Mouse (Mus musculus): Measurements from ENCODE around the gene Ola1.

Gene Ola1

GRCm38 (mm10) chr2:73146111-73146510, 72.6 kb downstream of the Ola1 start:
- DNase-seq (ENCODE audit: low spot score in 2 of 2), result no peak

GRCm38 (mm10) chr2:73143732-73144131, 75.0 kb downstream of the Ola1 start:
- DNase-seq (ENCODE audit: low spot score in 2 of 2), result no peak

- DNase-seq (ENCODE audit: low spot score in 2 of 2), result no peak
These were observed 75.8 kb downstream of the Ola1 start for GRCm38 (mm10) chr2:73142832-73143470.

GRCm38 (mm10) chr2:73132897-73133296, 85.8 kb downstream of the Ola1 start:
- DNase-seq (ENCODE audit: low spot score in 2 of 2), result no peak

GRCm38 (mm10) chr2:73127686-73128085, 91.0 kb downstream of the Ola1 start:
- DNase-seq (ENCODE audit: low spot score in 2 of 2), result no peak

- no peak for DNase-seq (ENCODE audit: low spot score in 2 of 2)
These were observed 99.9 kb downstream of the Ola1 start for GRCm38 (mm10) chr2:73118781-73119180.

GRCm38 (mm10) chr2:73107089-73107488, 111.6 kb downstream of the Ola1 start:
- no peak for DNase-seq (ENCODE audit: low spot score in 2 of 2)

GRCm38 (mm10) chr2:73096491-73096890, 122.2 kb downstream of the Ola1 start:
- DNase-seq (ENCODE audit: low spot score in 2 of 2), result no peak

- DNase-seq (ENCODE audit: low spot score in 2 of 2), result no peak
These were observed 123.4 kb downstream of the Ola1 start for GRCm38 (mm10) chr2:73095300-73095699.

- no peak for DNase-seq (ENCODE audit: low spot score in 2 of 2)
These were observed 125.7 kb downstream of the Ola1 start for GRCm38 (mm10) chr2:73093032-73093431.

- no peak for DNase-seq (ENCODE audit: low spot score in 2 of 2)
These were observed 127.4 kb downstream of the Ola1 start for GRCm38 (mm10) chr2:73091302-73091701.

GRCm38 (mm10) chr2:73087641-73088040, 131.1 kb downstream of the Ola1 start:
- no peak for DNase-seq (ENCODE audit: low spot score in 2 of 2)

GRCm38 (mm10) chr2:73085669-73086304, 132.9 kb downstream of the Ola1 start:
- DNase-seq (ENCODE audit: low spot score in 2 of 2), result no peak

- DNase-seq (ENCODE audit: low spot score in 2 of 2), result no peak
These were observed 136.2 kb downstream of the Ola1 start for GRCm38 (mm10) chr2:73082476-73082875.

GRCm38 (mm10) chr2:73081861-73082260, 136.9 kb downstream of the Ola1 start:
- DNase-seq (ENCODE audit: low spot score in 2 of 2), result no peak

- no peak for DNase-seq (ENCODE audit: low spot score in 2 of 2)
These were observed 138.6 kb downstream of the Ola1 start for GRCm38 (mm10) chr2:73080084-73080483.

GRCm38 (mm10) chr2:73079311-73079710, 139.4 kb downstream of the Ola1 start:
- no peak for DNase-seq (ENCODE audit: low spot score in 2 of 2)

- DNase-seq (ENCODE audit: low spot score in 2 of 2), result no peak
These were observed 144.8 kb downstream of the Ola1 start for GRCm38 (mm10) chr2:73073811-73074472.

- no peak for DNase-seq (ENCODE audit: low spot score in 2 of 2)
These were observed 147.5 kb downstream of the Ola1 start for GRCm38 (mm10) chr2:73071201-73071600.

GRCm38 (mm10) chr2:73070449-73071076, 148.2 kb downstream of the Ola1 start:
- DNase-seq (ENCODE audit: low spot score in 2 of 2), result no peak

GRCm38 (mm10) chr2:73069223-73069825, 149.4 kb downstream of the Ola1 start:
- no peak for DNase-seq (ENCODE audit: low spot score in 2 of 2)

Data from frontal cortex, postnatal 25 days (tissue).